Mouse (Mus musculus): ENCODE data around the gene Ddx1. TPM values are rescaled to one million over a fixed set of nuclear protein-coding genes. Genes with fewer than 3 reads are reported as not detected.

The Ddx1 gene
- total and polyA plus RNA-seq, 2 experiments from 2014 or later = 54.4 to 126 TPM

DNA sequence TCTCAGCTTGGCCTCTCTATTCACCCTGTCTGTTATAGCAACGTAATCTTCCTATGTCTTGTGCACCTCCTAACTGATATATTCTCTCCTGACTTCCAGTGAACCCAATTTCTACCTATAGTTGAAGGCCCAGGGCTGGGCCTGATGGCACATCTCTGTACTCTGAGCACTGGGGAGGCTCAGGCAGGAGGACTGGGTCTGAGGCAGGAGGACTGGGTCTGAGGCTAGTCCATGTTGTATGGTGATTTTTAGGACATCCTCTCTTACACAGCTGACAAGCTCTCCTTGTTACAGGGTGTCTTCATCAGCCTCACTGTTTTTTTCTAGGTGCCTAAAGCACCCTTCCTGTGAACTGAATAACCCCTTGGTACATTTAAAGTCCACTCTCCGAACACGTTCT lies 19.4 kb upstream of the Ddx1 start:
- H3K4me3 ChIP-seq (ENCODE audit: low read depth, low read length) = peak overlapping the region; percentile 69
- 0 out of 2 replicates have a peak, but pooled peaks cover 2% of the 10 kb centered on the region for H3K36me3 ChIP-seq (ENCODE audit: insufficient read depth, low read length)
- H3K9me3 ChIP-seq (ENCODE audit: low read length) = no peaks in the 10 kb centered on the region
- H3K27me3 ChIP-seq (ENCODE audit: insufficient read depth, low read length) = no peaks in the 10 kb centered on the region
- H3K9ac ChIP-seq (replicated peaks; ENCODE audit: low read length, poor library complexity, severe bottlenecking) = 0 out of 2 replicates have a peak overlapping the region, but pooled peaks have one; percentile 80
- ATAC-seq (ENCODE audit: low FRiP score) = peak; percentile 10; the same call in 1 of the 2 replicates
- peak overlapping the region; percentile 73 for H3K4me2 ChIP-seq (ENCODE audit: low read depth, low read length, poor library complexity, severe bottlenecking)
- DNase-seq (ENCODE audit: low spot score) = no peak
- no peak overlapping the region for H3K27ac ChIP-seq (ENCODE audit: low read depth, low read length)
- peaks cover 4% of the 10 kb centered on the region; the same call in 1 of the 2 replicates for H3K4me1 ChIP-seq (ENCODE audit: insufficient read depth, low read length)
- 42% methylated on average over 3 of the region's 3 CpGs for WGBS
- TF ChIP-seq CTCF (IDR thresholded peaks at IDR 0.05) = no peak

DNA sequence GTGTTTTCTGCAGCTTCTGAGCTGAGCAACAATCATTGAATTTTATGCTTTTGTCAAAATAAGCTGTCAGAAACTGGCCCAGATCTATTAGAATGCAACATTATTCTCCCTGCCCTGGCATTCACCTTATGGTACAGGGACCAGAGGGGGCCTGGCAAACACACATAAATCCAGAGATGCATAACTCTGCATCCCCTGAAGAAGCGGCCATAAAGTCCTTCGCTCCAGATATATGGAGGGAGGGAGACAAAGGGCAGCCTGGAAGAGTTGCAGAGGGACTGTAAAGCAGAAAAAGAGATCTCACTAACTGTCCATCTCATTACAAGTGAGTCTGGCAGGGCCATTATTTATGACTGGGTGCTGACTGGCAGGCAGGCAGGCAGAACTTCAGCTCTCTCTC lies 6.7 kb upstream of the Ddx1 start:
- DNase-seq (ENCODE audit: low spot score) (no peak), ATAC-seq (ENCODE audit: low FRiP score) (no peak)
- no peak for TF ChIP-seq CTCF (IDR thresholded peaks at IDR 0.05)
- Histone ChIP-seq H3K9ac (replicated peaks; ENCODE audit: low read length, poor library complexity, severe bottlenecking) (no peak overlapping the region), H3K4me1 (ENCODE audit: insufficient read depth, low read length) (no peaks in the 10 kb centered on the region), H3K36me3 (ENCODE audit: insufficient read depth, low read length) (no peaks in the 10 kb centered on the region), H3K9me3 (ENCODE audit: low read length) (no peaks in the 10 kb centered on the region), H3K27ac (ENCODE audit: low read depth, low read length) (no peak overlapping the region), H3K4me2 (ENCODE audit: low read depth, low read length, poor library complexity, severe bottlenecking) (no peak overlapping the region), H3K27me3 (ENCODE audit: insufficient read depth, low read length) (no peaks in the 10 kb centered on the region), H3K4me3 (ENCODE audit: low read depth, low read length) (no peak overlapping the region)
- WGBS = 79% methylated on average over 2 of the region's 2 CpGs

DNA sequence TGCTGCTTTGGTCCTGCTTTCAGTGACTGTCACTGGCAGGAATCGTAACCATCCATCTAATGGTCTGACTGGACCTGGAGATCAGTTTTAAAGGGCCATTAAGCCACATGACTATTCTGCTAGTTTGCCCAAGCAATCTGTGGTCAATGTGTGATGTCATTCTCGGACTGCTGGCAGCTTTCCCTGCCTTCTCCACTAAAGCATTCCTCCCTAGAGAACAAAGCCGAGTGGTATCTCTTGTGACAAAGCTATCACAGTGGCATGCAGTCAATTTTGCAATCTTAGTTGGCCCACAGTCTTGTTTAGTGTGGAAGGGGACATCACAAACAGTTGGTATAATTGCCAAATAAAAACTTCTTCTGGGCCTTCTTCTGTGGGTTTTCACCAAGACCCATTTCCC lies 6.1 kb upstream of the Ddx1 start:
- no peak for TF ChIP-seq CTCF (IDR thresholded peaks at IDR 0.05)
- no peak for DNase-seq (ENCODE audit: low spot score)
- WGBS = 48% methylated on average over 3 of the region's 3 CpGs

DNA sequence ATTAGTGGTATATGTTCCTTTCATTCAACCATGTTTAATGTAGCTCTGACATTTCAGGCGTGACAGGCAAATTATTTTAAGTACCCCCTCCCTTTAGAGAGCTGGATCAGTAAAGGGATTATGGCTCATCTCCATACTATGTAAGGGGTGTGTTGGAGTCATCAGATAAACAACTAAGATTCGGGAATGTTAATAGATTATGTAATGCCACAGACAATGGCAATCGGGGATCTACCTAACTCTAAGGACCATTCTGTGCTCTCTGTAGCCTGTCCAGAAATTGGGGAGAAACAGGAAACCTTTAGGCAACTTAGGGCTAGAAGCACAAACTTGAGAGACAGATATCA lies 533 bp upstream of the Ddx1 start:
- Histone ChIP-seq H3K4me2 (ENCODE audit: low read depth, low read length, poor library complexity, severe bottlenecking) (peak overlapping the region; percentile 39), H3K4me3 (ENCODE audit: low read depth, low read length) (peak overlapping the region; percentile 73), H3K9ac (replicated peaks; ENCODE audit: low read length, poor library complexity, severe bottlenecking) (peak overlapping the region; percentile 81; the same call in 1 of the 2 replicates), H3K27me3 (ENCODE audit: insufficient read depth, low read length) (no peaks in the 10 kb centered on the region), H3K4me1 (ENCODE audit: insufficient read depth, low read length) (peaks cover 3% of the 10 kb centered on the region; the same call in 1 of the 2 replicates), H3K36me3 (ENCODE audit: insufficient read depth, low read length) (no peaks in the 10 kb centered on the region; the same call in 1 of the 2 replicates), H3K9me3 (ENCODE audit: low read length) (no peaks in the 10 kb centered on the region), H3K27ac (ENCODE audit: low read depth, low read length) (peak overlapping the region; percentile 78)
- no peak for TF ChIP-seq CTCF (IDR thresholded peaks at IDR 0.05)
- WGBS = 74% methylated on average over 3 of the region's 3 CpGs
- ATAC-seq (ENCODE audit: low FRiP score) (peak; percentile 29), DNase-seq (ENCODE audit: low spot score) (no peak)

More for the DNA sequence above, 6.1 kb upstream of the Ddx1 start:
- no peaks in the 10 kb centered on the region for H3K27me3 ChIP-seq (ENCODE audit: insufficient read depth, low read length)
- H3K4me2 ChIP-seq (ENCODE audit: low read depth, low read length, poor library complexity, severe bottlenecking) = no peak overlapping the region
- H3K4me3 ChIP-seq (ENCODE audit: low read depth, low read length) = no peak overlapping the region
- no peak overlapping the region for H3K9ac ChIP-seq (replicated peaks; ENCODE audit: low read length, poor library complexity, severe bottlenecking)
- H3K9me3 ChIP-seq (ENCODE audit: low read length) = no peaks in the 10 kb centered on the region
- no peaks in the 10 kb centered on the region for H3K4me1 ChIP-seq (ENCODE audit: insufficient read depth, low read length)
- ATAC-seq (ENCODE audit: low FRiP score) = no peak
- no peak overlapping the region for H3K27ac ChIP-seq (ENCODE audit: low read depth, low read length)
- H3K36me3 ChIP-seq (ENCODE audit: insufficient read depth, low read length) = no peaks in the 10 kb centered on the region

DNA sequence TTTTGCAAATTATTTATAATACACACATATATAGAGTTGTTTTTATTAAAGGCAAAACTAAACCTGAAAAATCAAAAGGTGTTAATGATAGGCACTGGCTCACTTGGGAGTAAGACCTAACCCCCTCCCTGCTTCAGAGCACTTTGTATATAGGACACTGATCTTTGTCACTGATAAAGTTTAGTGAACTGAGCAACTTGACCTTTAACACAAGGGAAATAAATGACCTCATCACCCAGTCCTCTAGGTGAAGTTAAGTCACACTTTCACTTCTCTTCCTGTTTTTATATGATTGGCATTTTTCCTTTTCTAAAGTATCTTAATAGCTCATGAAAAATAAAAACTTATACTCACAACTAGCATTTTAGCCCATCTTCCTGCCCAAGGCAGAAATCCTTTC lies 6.6 kb downstream of the Ddx1 start:
- no peaks in the 10 kb centered on the region for H3K9me3 ChIP-seq (ENCODE audit: low read length)
- no peak for TF ChIP-seq CTCF (IDR thresholded peaks at IDR 0.05)

DNA sequence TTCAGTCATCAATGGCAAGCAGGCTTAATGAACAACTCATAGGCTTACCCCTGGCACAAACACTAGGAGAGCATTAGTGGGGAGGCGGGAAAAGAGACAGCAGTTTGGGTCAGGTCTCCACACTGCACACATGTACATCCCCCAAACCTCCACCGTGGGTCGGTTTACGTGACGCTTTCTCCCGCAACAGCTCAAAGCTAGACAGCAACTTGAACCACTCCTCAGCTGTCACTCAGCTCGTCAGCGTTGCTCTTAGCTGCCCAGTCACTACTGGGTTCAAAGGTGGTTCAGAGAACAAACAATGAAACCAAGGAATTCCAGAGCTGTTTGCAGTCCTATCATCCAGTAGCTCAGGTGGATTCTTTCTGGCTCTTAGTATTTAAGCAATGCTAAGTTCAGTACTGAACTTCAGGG lies 30.9 kb downstream of the Ddx1 start:
- no peak for ATAC-seq (ENCODE audit: low FRiP score)
- 93% methylated on average over 8 of the region's 8 CpGs for WGBS
- Histone ChIP-seq H3K9ac (replicated peaks; ENCODE audit: low read length, poor library complexity, severe bottlenecking) (no peak overlapping the region), H3K27me3 (ENCODE audit: insufficient read depth, low read length) (no peaks in the 10 kb centered on the region), H3K36me3 (ENCODE audit: insufficient read depth, low read length) (peaks cover 25% of the 10 kb centered on the region), H3K27ac (ENCODE audit: low read depth, low read length) (no peak overlapping the region), H3K9me3 (ENCODE audit: low read length) (no peaks in the 10 kb centered on the region), H3K4me2 (ENCODE audit: low read depth, low read length, poor library complexity, severe bottlenecking) (no peak overlapping the region), H3K4me3 (ENCODE audit: low read depth, low read length) (no peak overlapping the region), H3K4me1 (ENCODE audit: insufficient read depth, low read length) (no peaks in the 10 kb centered on the region)
- no peak for DNase-seq (ENCODE audit: low spot score)
- TF ChIP-seq CTCF (IDR thresholded peaks at IDR 0.05) = no peak

More for the DNA sequence above, 6.6 kb downstream of the Ddx1 start:
- ATAC-seq (ENCODE audit: low FRiP score) (no peak), DNase-seq (ENCODE audit: low spot score) (no peak)
- no peak overlapping the region for H3K4me3 ChIP-seq (ENCODE audit: low read depth, low read length)
- no peaks in the 10 kb centered on the region for H3K4me1 ChIP-seq (ENCODE audit: insufficient read depth, low read length)
- H3K9ac ChIP-seq (replicated peaks; ENCODE audit: low read length, poor library complexity, severe bottlenecking) = no peak overlapping the region
- H3K36me3 ChIP-seq (ENCODE audit: insufficient read depth, low read length) = peaks cover 39% of the 10 kb centered on the region
- H3K27me3 ChIP-seq (ENCODE audit: insufficient read depth, low read length) = no peaks in the 10 kb centered on the region
- H3K27ac ChIP-seq (ENCODE audit: low read depth, low read length) = no peak overlapping the region
- H3K4me2 ChIP-seq (ENCODE audit: low read depth, low read length, poor library complexity, severe bottlenecking) = no peak overlapping the region

All from midbrain, postnatal 0 days (tissue).